Mouse (Mus musculus): ENCODE measurements at regions not wholly inside any gene's neighbourhood (a gene's known extent, or its start where the extent isn't known, plus 50 kb on each side); places are given as distances from the start of the nearest gene placed in this dataset.
A peak's percentile ranks its signal among the peaks of the same experiment; 100 is the strongest.

GRCm38 (mm10) chr6:148500251-148501179, 56.3 kb upstream of the Tmtc1 start:
- 22% methylated on average over 9 of the region's 9 CpGs for WGBS
- Histone ChIP-seq H3K9me3 (replicated peaks) (no peaks in the 10 kb centered on the region), H3K4me1 (replicated peaks) (peaks cover 22% of the 10 kb centered on the region), H3K4me3 (no peak overlapping the region), H3K27ac (peak overlapping the region; percentile 88), H3K27me3 (no peaks in the 10 kb centered on the region), H3K4me2 (0 out of 2 replicates have a peak overlapping the region, but pooled peaks have one; percentile 2), H3K36me3 (no peaks in the 10 kb centered on the region), H3K9ac (no peak overlapping the region)
- peak; percentile 84 for ATAC-seq (replicated peaks; ENCODE audit: insufficient number of reproducible peaks, insufficient read depth, low FRiP score, low read depth)

Data from heart, embryonic 15.5 days (tissue).